Mouse (Mus musculus): ENCODE results near the gene Olfr360.
"Not testable (repeated sequence)": the region's sequence is repeated elsewhere in the genome, so short reads cannot be mapped to it uniquely, and the experiment has no call there.

Olfr360 gene

GRCm38 (mm10) chr2:37065446-37065845 is at the start of gene Olfr360:
Gene Olfr360, plus strand, starts transcription at chr2:37065746.
- no peak for DNase-seq (ENCODE audit: low spot score in 2 of 2)

- DNase-seq (ENCODE audit: low spot score in 2 of 2): not testable (repeated sequence)
Measured at GRCm38 (mm10) chr2:37089190-37089589, 23.6 kb downstream of the Olfr360 start, which contains the start of gene Olfr361. Gene Olfr361, minus strand, starts transcription at chr2:37089290.

- no peak for DNase-seq (ENCODE audit: low spot score in 2 of 2)
Measured at GRCm38 (mm10) chr2:37117810-37118209, 52.3 kb downstream of the Olfr360 start, which contains the start of gene Olfr362. Gene Olfr362, minus strand, starts transcription at chr2:37117910.

Measured in frontal cortex, postnatal 10 days (tissue).